In the genomic region with DNA sequence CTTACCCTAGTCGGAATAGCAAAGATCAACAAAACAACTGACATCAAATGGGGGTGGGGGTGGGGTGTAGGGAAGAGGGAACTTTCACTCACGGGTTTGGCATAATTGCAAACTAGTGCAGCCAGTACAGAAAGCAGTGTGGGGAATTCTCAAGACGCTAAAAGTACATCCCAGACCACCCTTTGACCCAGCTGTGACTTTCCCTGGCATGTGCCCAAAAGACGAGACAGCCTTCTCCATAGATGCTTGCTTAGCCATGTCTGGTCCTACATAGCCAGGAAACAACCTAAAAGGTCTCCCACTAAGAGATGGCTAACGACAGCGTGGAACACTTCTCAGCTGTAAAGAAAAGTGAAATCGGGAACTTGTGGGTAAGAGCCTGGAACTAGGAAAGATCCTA, we compare ENCODE assay signal across 12 mouse cellular contexts. TPM values are rescaled to one million over a fixed set of nuclear protein-coding genes. Genes with fewer than 3 reads are reported as not detected.
"Had no signal": no experiment of that assay in that cellular context is flagged by ENCODE, and none has a peak within 500 bp of the region (broad histone marks: within the 10 kb centered on the region; RNA-seq: fewer than 3 reads in every experiment).

No protein-coding gene starts in this region.

- H3K4me3 ChIP-seq: intestine, embryonic 15.5 days; limb, embryonic 13.5 days; lung, embryonic 15.5 days; midbrain, embryonic 10.5 days; midbrain, embryonic 15.5 days; neural tube, embryonic 12.5 days had no signal

- H3K27ac ChIP-seq: intestine, embryonic 15.5 days; limb, embryonic 13.5 days; liver, embryonic 14.5 days; lung, embryonic 15.5 days; midbrain, embryonic 10.5 days; midbrain, embryonic 15.5 days; neural tube, embryonic 12.5 days; stomach, postnatal 0 days had no signal

- DNase-seq: kidney, adult 9 months; thymus, postnatal 4 days had no signal

- H3K4me1 ChIP-seq: intestine, embryonic 15.5 days; limb, embryonic 13.5 days; midbrain, embryonic 10.5 days; midbrain, embryonic 15.5 days; neural tube, embryonic 12.5 days had no signal

- H3K36me3 ChIP-seq: intestine, embryonic 15.5 days; midbrain, embryonic 10.5 days; midbrain, embryonic 15.5 days; neural tube, embryonic 12.5 days had no signal

- H3K27me3 ChIP-seq: intestine, embryonic 15.5 days; limb, embryonic 13.5 days; lung, embryonic 15.5 days; midbrain, embryonic 15.5 days; neural tube, embryonic 12.5 days had no signal

- H3K9ac ChIP-seq: intestine, embryonic 15.5 days; limb, embryonic 13.5 days; liver, embryonic 14.5 days; lung, embryonic 15.5 days; midbrain, embryonic 15.5 days; neural tube, embryonic 12.5 days had no signal

- H3K4me2 ChIP-seq: intestine, embryonic 15.5 days; limb, embryonic 13.5 days; lung, embryonic 15.5 days; midbrain, embryonic 15.5 days; neural tube, embryonic 12.5 days had no signal

- H3K9me3 ChIP-seq: intestine, embryonic 15.5 days; limb, embryonic 13.5 days; lung, embryonic 15.5 days; midbrain, embryonic 10.5 days; midbrain, embryonic 15.5 days; neural tube, embryonic 12.5 days had no signal

- ATAC-seq: intestine, embryonic 15.5 days; midbrain, embryonic 15.5 days had no signal

RNA-seq across cellular contexts. Expression of a gene that starts 58.9 kb away (rescaled TPM):
- total RNA-seq: monocyte, adult 5-6 weeks; neutrophil, adult 5-6 weeks had no signal
